ENCODE assay signal across 10 mouse cellular contexts in genomic region chr9:113743291-113743690, GRCm38 (mm10). TPM values are rescaled to one million over a fixed set of nuclear protein-coding genes. Genes with fewer than 3 reads are reported as not detected.
DNase-seq lines count a peak whose midpoint lies in the region; ATAC-seq and TF ChIP-seq lines count a peak whose summit lies in the region.
"Had no signal": no experiment of that assay in that cellular context is flagged by ENCODE, and none has a peak within 500 bp of the region (broad histone marks: within the 10 kb centered on the region; RNA-seq: fewer than 3 reads in every experiment).

No protein-coding gene starts in this region.

- no peak for TF ChIP-seq POLR2A in kidney, adult 2 months (IDR thresholded peaks at IDR 0.05; ENCODE audit: low read depth, low read length)

- H3K27ac ChIP-seq in kidney, adult 2 months (ENCODE audit: insufficient read depth, low read depth, low read length) = no peak overlapping the region
- H3K27ac ChIP-seq: limb, embryonic 15.5 days had no signal

- TF ChIP-seq CTCF in kidney, adult 2 months (conservative IDR thresholded peaks at IDR 0.05; ENCODE audit: insufficient read depth, insufficient read length, low read depth, low read length) = 0 out of 2 replicates have a peak, but pooled peaks have one; percentile 5

- DNase-seq in CD4-positive, CD25-positive, alpha-beta regulatory T cell, adult 2 months (ENCODE audit: low read depth, low spot score) = peak; percentile 23
- no peak for DNase-seq in kidney, adult 2 months
- no peak for DNase-seq in kidney, adult 8-10 months
- DNase-seq in 3134 (ENCODE audit: extremely low read depth, insufficient read length, low spot score) = peak; percentile 14
- DNase-seq in induced T-regulatory cell, adult 2 months (ENCODE audit: low read depth) = peak; percentile 28
- DNase-seq in frontal cortex, postnatal 10 days (ENCODE audit: low spot score in 2 of 2) = no peak
- no peak for DNase-seq in spleen, adult 18-20 months
- DNase-seq: thymus, postnatal 36 days had no signal

- H3K36me3 ChIP-seq in kidney, adult 2 months (ENCODE audit: control insufficient read depth, insufficient read depth, low read length) = no peaks in the 10 kb centered on the region
- H3K36me3 ChIP-seq: limb, embryonic 15.5 days had no signal

- peaks cover 7% of the 10 kb centered on the region; the same call in 1 of the 2 replicates for H3K4me1 ChIP-seq in kidney, adult 2 months (ENCODE audit: control insufficient read depth, insufficient read depth, low read length)

- H3K27me3 ChIP-seq in kidney, adult 2 months (replicated peaks; ENCODE audit: control insufficient read depth, insufficient read depth, low read length) = no peaks in the 10 kb centered on the region
- H3K27me3 ChIP-seq: limb, embryonic 15.5 days had no signal

- WGBS in kidney, adult 2 months = 54% methylated on average over 3 of the region's 3 CpGs

- ATAC-seq in CD4-positive, CD25-positive, alpha-beta regulatory T cell, adult 4 months = no peak

- H3K4me3 ChIP-seq in kidney, adult 2 months (ENCODE audit: insufficient read depth, low read depth, low read length) = no peak overlapping the region

RNA-seq across cellular contexts. Expression of gene Clasp2, which starts 2.0 kb away (rescaled TPM):
- polyA plus RNA-seq in CD4-positive, CD25-positive, alpha-beta regulatory T cell, adult 4 months (2017; shearing (Covaris generic)) = 10 to 100 TPM in 1 of 2 experiments, 1 to 10 TPM in 1; 6.8 to 10.5 TPM
- 8.3 and 9.1 TPM in 2 replicates for polyA plus RNA-seq in kidney, adult 2 months (2012; rRNA removed)

RNA-seq across cellular contexts. Expression of gene Pdcd6ip, which starts 35.2 kb away (rescaled TPM):
- 10 to 100 TPM; 36.9 to 40.3 TPM for polyA plus RNA-seq in CD4-positive, CD25-positive, alpha-beta regulatory T cell, adult 4 months (2017; shearing (Covaris generic))
- polyA plus RNA-seq in kidney, adult 2 months (2012; rRNA removed) = 59.9 and 69.9 TPM in 2 replicates

Comparison
In these comparisons a context has a peak if more than half of its experiments do, and no peak if none do; other contexts are left out.
1. DNase-seq: peak in CD4-positive, CD25-positive, alpha-beta regulatory T cell, adult 2 months (single experiment), 3134 (single experiment) and induced T-regulatory cell, adult 2 months (single experiment); none in kidney, adult 2 months (single experiment), kidney, adult 8-10 months (0 of 2), frontal cortex, postnatal 10 days (0 of 2) and spleen, adult 18-20 months (0 of 2).